Mouse (Mus musculus): Measurements from ENCODE around the gene Olfr809. TPM values are rescaled to one million over a fixed set of nuclear protein-coding genes. Genes with fewer than 3 reads are reported as not detected.

Gene Olfr809
- total RNA-seq (2023): not detected

GRCm38 (mm10) chr10:129774338-129774737 is at the start of gene Olfr809:
Gene Olfr809, plus strand, starts transcription at chr10:129774638.

DNA sequence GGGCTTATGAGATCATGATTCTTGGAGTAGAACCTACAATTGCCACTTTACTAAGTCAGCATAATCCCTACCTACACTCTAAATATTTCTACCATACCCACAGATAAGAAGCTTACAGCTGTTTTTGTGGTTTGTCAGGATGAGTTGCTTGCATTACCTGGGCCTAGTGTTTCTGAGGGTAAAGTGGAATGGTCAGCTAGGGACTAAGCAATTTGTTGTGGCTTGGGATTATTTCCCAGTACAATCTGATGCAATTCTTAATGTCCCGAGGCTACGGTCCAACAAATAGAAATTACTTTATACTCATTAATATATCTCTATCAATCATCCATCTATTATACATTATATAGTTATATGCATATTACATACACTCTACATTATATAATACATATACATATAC is 45.2 kb upstream of the Olfr809 start, which contains the start of gene Olfr805:
Gene Olfr805, minus strand, starts transcription at position 101 of the 400 bp plus-strand sequence.

GRCm38 (mm10) chr10:129741821-129742220 is 32.6 kb upstream of the Olfr809 start, which contains the start of gene Olfr806:
Gene Olfr806, minus strand, starts transcription at chr10:129741921.

GRCm38 (mm10) chr10:129757693-129758092 is 16.7 kb upstream of the Olfr809 start, which contains the start of gene Olfr807:
Gene Olfr807, minus strand, starts transcription at chr10:129757793.

DNA sequence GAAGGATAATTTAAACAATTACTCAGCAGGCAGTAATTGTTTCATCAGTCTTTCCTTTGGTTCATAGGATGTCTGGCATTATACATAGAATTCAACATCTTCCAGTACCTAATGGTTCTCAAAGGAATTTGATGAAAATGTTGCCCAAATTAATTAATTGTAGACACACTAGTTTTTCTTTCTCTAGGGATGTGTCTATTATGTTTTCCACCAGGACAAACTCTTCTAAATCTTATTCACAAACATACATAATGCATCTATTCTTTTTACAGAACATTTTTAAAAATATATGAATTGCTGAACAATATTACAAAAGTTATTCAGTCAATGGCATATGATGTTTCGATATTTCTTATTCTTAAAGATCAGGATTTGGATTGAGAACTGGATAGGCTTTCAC is 9.3 kb upstream of the Olfr809 start, which contains the start of gene Olfr808:
Gene Olfr808, plus strand, starts transcription at position 301 of the 400 bp plus-strand sequence.

GRCm38 (mm10) chr10:129794817-129795216 is 20.4 kb downstream of the Olfr809 start, which contains the start of gene Olfr810:
Gene Olfr810, minus strand, starts transcription at chr10:129794917.

DNA sequence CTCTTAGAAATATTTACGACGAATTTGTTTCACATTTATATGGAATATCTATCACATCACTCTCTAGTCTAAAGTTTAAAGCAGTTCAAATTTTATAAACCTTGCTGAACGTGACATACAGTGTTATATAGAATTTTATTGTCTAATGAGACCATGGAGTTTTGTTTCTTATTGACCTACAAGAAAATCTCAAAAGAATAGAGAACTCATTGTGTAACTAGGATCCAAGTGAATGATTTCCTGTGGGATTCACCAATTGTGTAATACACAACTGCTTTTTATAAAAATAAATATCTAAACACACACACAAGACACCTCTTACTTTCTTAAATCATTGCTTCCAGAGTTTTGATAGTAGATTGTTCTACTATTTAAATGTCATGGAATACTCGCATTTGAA is 29.9 kb downstream of the Olfr809 start, which contains the start of gene Olfr811:
Gene Olfr811, minus strand, starts transcription at position 101 of the 400 bp plus-strand sequence.

Other genes with a start within 250 kb of the Olfr809 start
- gene Olfr792, start 235.5 kb upstream of the Olfr809 start, total RNA-seq (2023): not detected
- not detected for gene Olfr794, start 207.0 kb upstream of the Olfr809 start, total RNA-seq (2023)
- not detected for gene Olfr796, start 162.1 kb upstream of the Olfr809 start, total RNA-seq (2023)
- gene Olfr798, start 146.7 kb upstream of the Olfr809 start, total RNA-seq (2023): not detected
- gene Olfr799, start 137.2 kb upstream of the Olfr809 start, total RNA-seq (2023): not detected
- not detected for gene Olfr800, start 116.9 kb upstream of the Olfr809 start, total RNA-seq (2023)
- gene Olfr801, start 100.8 kb upstream of the Olfr809 start, total RNA-seq (2023): not detected
- not detected for gene Olfr802, start 86.5 kb upstream of the Olfr809 start, total RNA-seq (2023)
- not detected for gene Olfr803, start 80.4 kb upstream of the Olfr809 start, total RNA-seq (2023)
- gene Olfr804, start 71.4 kb upstream of the Olfr809 start, total RNA-seq (2023): not detected
- not detected for gene Olfr805, start 45.3 kb upstream of the Olfr809 start, total RNA-seq (2023)
- not detected for gene Olfr806, start 32.7 kb upstream of the Olfr809 start, total RNA-seq (2023)
- not detected for gene Olfr807, start 16.8 kb upstream of the Olfr809 start, total RNA-seq (2023)
- not detected for gene Olfr808, start 9.2 kb upstream of the Olfr809 start, total RNA-seq (2023)
- gene Olfr810, start 20.3 kb downstream of the Olfr809 start, total RNA-seq (2023): not detected
- not detected for gene Olfr811, start 29.8 kb downstream of the Olfr809 start, total RNA-seq (2023)
- not detected for gene Olfr812, start 71.5 kb downstream of the Olfr809 start, total RNA-seq (2023)
- not detected for gene Olfr813, start 80.7 kb downstream of the Olfr809 start, total RNA-seq (2023)
- gene Olfr814, start 105.2 kb downstream of the Olfr809 start, total RNA-seq (2023): not detected
- not detected for gene Olfr815, start 131.2 kb downstream of the Olfr809 start, total RNA-seq (2023)
- gene Olfr816, start 141.0 kb downstream of the Olfr809 start, total RNA-seq (2023): not detected
- not detected for gene Olfr818, start 174.5 kb downstream of the Olfr809 start, total RNA-seq (2023)
- gene Olfr819, start 192.6 kb downstream of the Olfr809 start, total RNA-seq (2023): not detected
- not detected for gene Olfr247, start 201.5 kb downstream of the Olfr809 start, total RNA-seq (2023)
- gene Gm10310, start 210.4 kb downstream of the Olfr809 start, total RNA-seq (2023): not detected
- not detected for gene Olfr820, start 238.0 kb downstream of the Olfr809 start, total RNA-seq (2023)

All from neutrophil, adult 59 days (primary cell).